Mouse (Mus musculus) ES-E14 (cell line): ENCODE data around the gene Taok3. TPM values are rescaled to one million over a fixed set of nuclear protein-coding genes. Genes with fewer than 3 reads are reported as not detected.

Experiments
- DNase-seq: peaks from one replicate; pipeline ENCODE4 v3.0.0-alpha.2; 2013; ENCODE audit warnings: low read depth, low spot score
- H3K27ac ChIP-seq: 2 replicates; pipeline ENCODE4 v1.5.1; 2012; ENCODE audit warnings: low read depth, mild to moderate bottlenecking, low read length, moderate library complexity, mixed read lengths; ENCODE audit not compliant: poor library complexity, insufficient read depth, severe bottlenecking
- H3K36me3 ChIP-seq: 2 replicates; pipeline ENCODE4 v1.6.1; 2012; ENCODE audit warnings: mild to moderate bottlenecking, low read length, moderate library complexity, mixed read lengths; ENCODE audit not compliant: control insufficient read depth, poor library complexity, insufficient read depth, severe bottlenecking
- H3K4me1 ChIP-seq, 2 experiments: fragments of 150-350 bp in 1 of 2; sonication (generic) in 1 of 2; 2 replicates each; pipeline ENCODE4 v1.6.1; 2012; ENCODE audit warnings: low read length in 2 of 2, mild to moderate bottlenecking in 1 of 2, mixed read lengths in 1 of 2; ENCODE audit not compliant: control insufficient read depth in 2 of 2, insufficient read depth in 2 of 2, poor library complexity in 1 of 2
- H3K4me3 ChIP-seq, 2 experiments: fragments of 150-350 bp in 1 of 2; sonication (generic) in 1 of 2; 2 replicates each; pipeline ENCODE4 v1.5.1; 2012; ENCODE audit warnings: low read length in 2 of 2, low read depth in 1 of 2, mild to moderate bottlenecking in 1 of 2, mixed read lengths in 1 of 2; ENCODE audit not compliant: insufficient read depth in 1 of 2, poor library complexity in 1 of 2, severe bottlenecking in 1 of 2
- H3K9ac ChIP-seq: 2 replicates; pipeline ENCODE4 v1.6.1; 2012; ENCODE audit warnings: low read depth, mild to moderate bottlenecking, low read length, mixed read lengths; ENCODE audit not compliant: poor library complexity, insufficient read depth, severe bottlenecking
- H3K9me3 ChIP-seq: fragments of 150-350 bp; sonication (generic); 2 replicates; pipeline ENCODE4 v1.6.1; 2012; ENCODE audit warnings: low read depth, mild to moderate bottlenecking, low read length; ENCODE audit not compliant: control insufficient read depth, insufficient read depth
- CHD2 ChIP-seq: IDR thresholded peaks from 2 replicates; pipeline ENCODE4 v1.6.1; 2014; ENCODE audit warnings: mild to moderate bottlenecking, low read depth, low read length, inconsistent platforms
- HCFC1 ChIP-seq: IDR thresholded peaks from 2 replicates; pipeline ENCODE4 v1.6.1; 2012; ENCODE audit warnings: low read length, inconsistent platforms, borderline replicate concordance; ENCODE audit not compliant: insufficient read depth
- MAFK ChIP-seq: IDR thresholded peaks from 2 replicates; pipeline ENCODE4 v1.6.1; 2014; ENCODE audit warnings: mild to moderate bottlenecking, low read depth, low read length, inconsistent platforms; ENCODE audit not compliant: insufficient read depth
- ZC3H11A ChIP-seq: IDR thresholded peaks from 2 replicates; pipeline ENCODE4 v1.6.1; 2012; ENCODE audit warnings: low read depth, mild to moderate bottlenecking, inconsistent platforms, low read length, borderline replicate concordance
- ZNF384 ChIP-seq: IDR thresholded peaks from 2 replicates; pipeline ENCODE4 v1.6.1; 2012; ENCODE audit warnings: low read depth, low read length, inconsistent platforms
- in situ Hi-C, 2 experiments: fragments of 600-800 bp; cut with MboI; formaldehyde crosslinking; loops; one replicate each; pipeline ENCODE4 v1.15.1; 2025; ENCODE audit warnings: low sequenced_read_pairs in 2 of 2, inconsistent platforms in 1 of 2; ENCODE audit not compliant: unreplicated experiment in 2 of 2
- total RNA-seq: library from RNA; depleted of rRNA; stranded (reverse); fragments of 300-350 nt; gene quantifications from 2 replicates; pipeline ENCODE4 v1.2.3, GENCODE M21; 2012

The Taok3 gene
- total RNA-seq, 1 experiment, result 6.9 TPM

DNA sequence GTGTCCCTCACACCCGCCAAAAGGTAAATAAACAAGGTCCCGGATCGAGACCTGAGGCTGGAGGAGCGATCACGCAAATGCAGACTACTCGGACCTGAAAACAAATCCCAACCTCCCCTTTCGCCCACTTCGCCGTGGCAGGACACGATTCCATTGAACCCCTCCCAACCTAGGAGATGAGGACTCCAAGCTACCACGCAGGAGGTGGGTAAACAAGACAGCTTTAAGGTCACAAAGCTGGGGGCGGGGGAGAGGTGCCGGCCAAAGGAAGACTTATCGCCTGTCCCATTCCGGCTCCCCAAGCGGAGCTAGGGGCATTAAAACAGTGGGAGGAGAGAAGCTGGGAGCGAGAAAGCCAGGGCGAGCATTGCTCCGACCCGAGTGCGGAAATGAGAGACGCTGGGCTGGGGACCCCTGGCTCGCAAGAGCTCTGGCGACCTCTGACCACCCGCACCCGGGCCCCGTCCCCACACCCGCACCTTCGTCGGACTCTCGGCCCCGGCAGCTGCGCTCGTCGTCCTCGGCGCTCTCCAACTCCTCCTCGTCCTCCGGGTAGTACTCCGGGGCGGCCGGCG, 4.6 kb upstream of the Taok3 start:
- in situ Hi-C loops, result no loop called here
- H3K9ac ChIP-seq, result peak overlapping the region; percentile 89
- no peak for TF ChIP-seq ZC3H11A
- TF ChIP-seq CHD2, result no peak
- no peak for TF ChIP-seq MAFK
- TF ChIP-seq ZNF384, result no peak
- peaks cover 9% of the 10 kb centered on the region for H3K36me3 ChIP-seq
- H3K9me3 ChIP-seq, result no peaks in the 10 kb centered on the region
- no peak for DNase-seq
- peak overlapping the region; percentile 25 for H3K27ac ChIP-seq
- H3K4me3 ChIP-seq, result peak overlapping the region; percentile 81 to 91
- H3K4me1 ChIP-seq, result peaks cover 5 to 7% of the 10 kb centered on the region in 2 experiments; a peak in 3 of 4 replicates

DNA sequence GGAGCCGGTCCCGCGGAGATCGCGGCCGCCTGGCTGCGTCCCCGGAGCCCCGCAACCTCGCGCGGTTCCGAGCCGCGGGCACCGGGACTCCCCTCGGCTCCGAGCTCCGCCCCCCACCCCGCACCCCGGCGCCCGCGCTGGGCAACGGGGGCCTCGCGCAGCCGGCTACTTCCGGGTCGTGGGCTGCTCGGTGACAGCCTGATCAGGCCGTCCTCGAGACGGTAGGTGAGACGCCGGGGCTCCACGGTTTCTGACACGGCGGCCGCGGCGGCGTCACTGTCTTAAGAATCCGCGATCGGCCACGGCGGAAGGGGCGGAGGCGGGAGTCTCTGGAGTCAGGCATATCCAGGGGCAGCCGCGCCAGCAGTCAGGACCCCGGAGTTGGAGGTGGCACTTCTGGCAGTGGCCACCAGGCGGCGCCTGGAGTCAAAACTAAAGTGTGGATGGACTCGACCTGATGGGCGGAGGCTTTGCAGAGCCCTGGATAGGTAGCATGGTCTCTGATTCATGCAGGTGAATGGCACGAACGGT, 4.0 kb upstream of the Taok3 start, which contains the start of gene Suds3:
Suds3 (minus strand) TSS at position 278 of the 531 bp plus-strand sequence.
- peak; percentile 79 for DNase-seq
- Histone ChIP-seq H3K9me3 (no peaks in the 10 kb centered on the region), H3K27ac (peak within 1 kb of the TSS; percentile 83), H3K36me3 (peaks cover 8% of the 10 kb centered on the region), H3K4me3 (peak within 1 kb of the TSS; percentile 81 to 91), H3K4me1 (peaks cover 5 to 7% of the 10 kb centered on the region in 2 experiments; a peak in 3 of 4 replicates), H3K9ac (peak within 1 kb of the TSS; percentile 89)
- in situ Hi-C loops, result no loop called here
- TF ChIP-seq MAFK, result no peak
- peak; percentile 42; the same call in 1 of the 2 replicates for TF ChIP-seq ZC3H11A
- TF ChIP-seq CHD2, result no peak
- no peak; the same call in 1 of the 2 replicates for TF ChIP-seq ZNF384
- peak; percentile 80 for TF ChIP-seq HCFC1

DNA sequence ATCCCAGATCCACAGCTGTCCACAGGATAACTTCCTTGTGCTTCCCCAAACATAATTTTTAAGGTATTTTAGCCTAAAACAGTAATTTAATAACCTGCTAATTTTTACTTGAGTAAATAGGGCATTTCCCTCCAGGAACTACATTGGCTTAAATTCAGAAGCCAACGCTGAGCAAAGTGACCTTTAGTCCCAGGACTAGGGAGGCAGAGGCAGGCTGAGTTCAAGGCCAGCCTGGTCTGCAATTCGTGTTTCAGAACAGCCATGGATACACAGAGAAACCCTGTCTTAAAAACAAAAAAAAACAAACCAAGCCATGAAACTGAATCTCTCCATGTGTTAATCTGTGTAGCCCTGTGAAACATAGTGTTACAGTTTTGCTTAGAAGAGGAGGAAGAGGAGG, 3.3 kb upstream of the Taok3 start:
- no peak overlapping the region for H3K9ac ChIP-seq
- in situ Hi-C loops, result no loop called here
- DNase-seq, result no peak
- H3K9me3 ChIP-seq, result no peaks in the 10 kb centered on the region
- H3K4me1 ChIP-seq, result peaks cover 0 to 6% of the 10 kb centered on the region in 2 experiments; a peak in 3 of 4 replicates
- peaks cover 6% of the 10 kb centered on the region for H3K36me3 ChIP-seq
- no peak for TF ChIP-seq CHD2
- TF ChIP-seq MAFK, result no peak
- no peak for TF ChIP-seq ZC3H11A
- TF ChIP-seq ZNF384, result no peak
- no peak for TF ChIP-seq HCFC1
- H3K4me3 ChIP-seq, result no peak overlapping the region
- no peak overlapping the region for H3K27ac ChIP-seq

GRCm38 (mm10) chr5:117117241-117117640, 2.7 kb upstream of the Taok3 start:
- no peak overlapping the region for H3K9ac ChIP-seq
- H3K27ac ChIP-seq, result no peak overlapping the region
- H3K4me1 ChIP-seq, result peaks cover 0 to 5% of the 10 kb centered on the region in 2 experiments; a peak in 3 of 4 replicates
- no peaks in the 10 kb centered on the region for H3K9me3 ChIP-seq
- H3K36me3 ChIP-seq, result peaks cover 6% of the 10 kb centered on the region
- TF ChIP-seq CHD2, result no peak
- TF ChIP-seq ZNF384, result no peak
- TF ChIP-seq MAFK, result no peak
- no peak for TF ChIP-seq ZC3H11A
- no peak for TF ChIP-seq HCFC1
- in situ Hi-C loops, result no loop called here
- no peak overlapping the region for H3K4me3 ChIP-seq
- DNase-seq, result no peak
